Mouse (Mus musculus): ENCODE measurements at regions not wholly inside any gene's neighbourhood (a gene's known extent, or its start where the extent isn't known, plus 50 kb on each side); places are given as distances from the start of the nearest gene placed in this dataset.

DNA sequence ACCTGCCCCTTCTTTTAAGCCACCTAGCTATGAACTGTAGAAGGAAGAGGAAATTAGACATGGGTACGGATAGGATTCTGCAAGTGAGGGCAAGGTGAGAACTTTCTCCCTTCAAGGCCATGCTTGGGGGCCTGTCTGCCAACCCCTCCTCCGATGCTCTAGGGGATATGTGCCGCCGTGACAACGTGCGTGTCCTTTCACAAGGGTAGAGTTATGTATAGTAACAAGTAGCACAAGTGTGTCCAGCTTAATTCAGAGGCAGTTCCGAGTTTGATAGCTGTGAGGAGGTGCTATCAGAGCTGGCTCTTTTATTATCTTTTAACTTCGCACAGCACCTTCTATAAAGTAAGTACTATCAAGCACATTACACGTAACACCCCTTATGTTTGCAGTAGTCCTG, 281.0 kb upstream of the 4931429L15Rik start:
- Histone ChIP-seq H3K27me3 (ENCODE audit: control insufficient read depth, insufficient read depth, insufficient read length) (no peaks in the 10 kb centered on the region), H3ac (ENCODE audit: control insufficient read depth, insufficient read length) (no peak overlapping the region), H3K4me2 (ENCODE audit: low read depth) (no peak overlapping the region), H3K36me3 (ENCODE audit: control insufficient read depth, insufficient read depth) (no peaks in the 10 kb centered on the region), H3K4me3 (no peak overlapping the region), H3K79me2 (ENCODE audit: control insufficient read depth, insufficient read depth) (no peaks in the 10 kb centered on the region)
- TF ChIP-seq CEBPB (IDR thresholded peaks at IDR 0.05; ENCODE audit: insufficient read depth, poor library complexity, severe bottlenecking) (no peak), TCF12 (IDR thresholded peaks at IDR 0.05; ENCODE audit: insufficient read depth, poor library complexity, severe bottlenecking) (no peak), MAX (IDR thresholded peaks at IDR 0.05; ENCODE audit: low read depth) (no peak), TCF3 (IDR thresholded peaks at IDR 0.05; ENCODE audit: insufficient read length, low read depth) (no peak), POLR2AphosphoS2 (IDR thresholded peaks at IDR 0.05; ENCODE audit: insufficient read length, low read depth) (no peak), USF1 (IDR thresholded peaks at IDR 0.05; ENCODE audit: low read depth) (no peak), MYOD1 (IDR thresholded peaks at IDR 0.05; ENCODE audit: control insufficient read depth in 1 of 3, insufficient read length in 2 of 3, low read depth in 2 of 3) (no peak), E2F4 (IDR thresholded peaks at IDR 0.05; ENCODE audit: insufficient read depth) (no peak), REST (IDR thresholded peaks at IDR 0.05; ENCODE audit: insufficient read depth, insufficient read length) (no peak), POLR2A (IDR thresholded peaks at IDR 0.05; ENCODE audit: insufficient read length, low read depth) (no peak), MYOG (IDR thresholded peaks at IDR 0.05; ENCODE audit: control insufficient read depth in 1 of 3, insufficient read depth in 1 of 3, insufficient read length in 2 of 3, low read depth in 2 of 3) (no peak), SRF (IDR thresholded peaks at IDR 0.05; ENCODE audit: control insufficient read depth, insufficient read length, low read depth) (no peak)

DNA sequence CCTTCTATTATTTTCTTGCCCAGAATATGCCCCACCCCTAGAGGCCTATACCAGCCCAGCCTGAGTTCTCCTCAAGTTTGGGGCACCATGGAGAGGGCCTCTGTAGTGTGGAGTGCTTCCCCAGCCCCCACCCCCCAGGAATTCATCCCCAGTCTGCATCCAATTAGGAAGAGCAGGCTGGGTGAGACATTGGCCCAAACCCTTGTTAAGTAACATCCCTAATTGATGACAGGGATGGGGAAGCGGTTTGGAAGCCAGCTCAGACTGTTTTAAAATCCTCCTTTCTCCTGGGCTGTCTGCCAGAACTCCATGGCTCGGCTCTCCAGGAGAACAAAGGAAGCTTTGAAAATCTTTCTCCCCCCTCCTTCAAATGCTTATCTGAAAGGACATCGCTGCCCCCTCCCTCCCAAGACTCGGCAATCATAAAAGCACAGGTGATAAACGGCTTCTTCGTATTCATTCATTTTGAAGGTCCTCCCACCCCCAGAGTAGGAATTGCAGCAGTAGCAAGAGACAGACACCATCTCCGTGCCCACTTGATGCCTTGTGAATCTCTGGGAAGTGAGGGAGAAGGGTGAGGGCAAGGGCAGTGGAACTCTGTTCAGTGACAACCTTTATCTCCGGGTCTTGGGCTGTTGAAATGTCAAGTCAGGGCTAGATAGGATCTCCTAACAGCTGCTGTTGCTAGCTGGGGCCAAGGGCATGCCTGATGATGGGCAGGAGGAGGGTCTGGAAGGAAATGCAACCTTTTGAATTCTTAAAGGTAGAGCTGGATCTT, 280.3 kb upstream of the 4931429L15Rik start:
- H3K4me2 ChIP-seq (ENCODE audit: low read depth) = no peak overlapping the region
- no peaks in the 10 kb centered on the region for H3K79me2 ChIP-seq (ENCODE audit: control insufficient read depth, insufficient read depth)
- TF ChIP-seq TCF12 (IDR thresholded peaks at IDR 0.05; ENCODE audit: insufficient read depth, poor library complexity, severe bottlenecking) (no peak), TCF3 (IDR thresholded peaks at IDR 0.05; ENCODE audit: insufficient read length, low read depth) (no peak), POLR2A (IDR thresholded peaks at IDR 0.05; ENCODE audit: insufficient read length, low read depth) (no peak), SRF (IDR thresholded peaks at IDR 0.05; ENCODE audit: control insufficient read depth, insufficient read length, low read depth) (no peak), MAX (IDR thresholded peaks at IDR 0.05; ENCODE audit: low read depth) (no peak), E2F4 (IDR thresholded peaks at IDR 0.05; ENCODE audit: insufficient read depth) (no peak), USF1 (IDR thresholded peaks at IDR 0.05; ENCODE audit: low read depth) (no peak), MYOD1 (IDR thresholded peaks at IDR 0.05; ENCODE audit: control insufficient read depth in 1 of 3, insufficient read length in 2 of 3, low read depth in 2 of 3) (no peak), REST (IDR thresholded peaks at IDR 0.05; ENCODE audit: insufficient read depth, insufficient read length) (no peak), CEBPB (IDR thresholded peaks at IDR 0.05; ENCODE audit: insufficient read depth, poor library complexity, severe bottlenecking) (no peak)
- no peak overlapping the region for H3ac ChIP-seq (ENCODE audit: control insufficient read depth, insufficient read length)
- H3K27me3 ChIP-seq (ENCODE audit: control insufficient read depth, insufficient read depth, insufficient read length) = no peaks in the 10 kb centered on the region
- no peaks in the 10 kb centered on the region for H3K36me3 ChIP-seq (ENCODE audit: control insufficient read depth, insufficient read depth)
- no peak overlapping the region for H3K4me3 ChIP-seq

DNA sequence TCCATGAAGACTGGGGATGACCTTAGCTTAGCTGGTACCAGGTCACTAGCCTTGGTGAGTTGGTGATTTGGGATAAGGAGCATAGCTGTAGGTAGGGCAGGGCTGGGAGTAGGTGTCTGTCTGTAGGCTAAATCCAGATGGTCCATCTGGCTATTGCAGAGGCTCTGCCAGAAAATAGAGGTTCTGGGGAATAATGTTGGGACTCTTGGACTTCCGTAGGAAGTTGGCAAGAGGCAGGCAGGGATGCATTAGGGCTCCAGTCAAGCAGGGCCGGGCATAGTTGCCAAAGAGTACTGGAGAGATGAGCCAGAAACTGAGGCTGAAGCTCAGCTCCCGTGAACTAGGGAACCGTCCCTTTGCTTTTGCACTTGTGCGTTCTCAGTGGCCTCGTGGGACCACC, 278.7 kb upstream of the 4931429L15Rik start:
- no peaks in the 10 kb centered on the region for H3K79me2 ChIP-seq (ENCODE audit: control insufficient read depth, insufficient read depth)
- no peaks in the 10 kb centered on the region for H3K36me3 ChIP-seq (ENCODE audit: control insufficient read depth, insufficient read depth)
- no peaks in the 10 kb centered on the region for H3K27me3 ChIP-seq (ENCODE audit: control insufficient read depth, insufficient read depth, insufficient read length)
- H3K4me3 ChIP-seq = no peak overlapping the region
- H3K4me2 ChIP-seq (ENCODE audit: low read depth) = no peak overlapping the region
- no peak overlapping the region for H3ac ChIP-seq (ENCODE audit: control insufficient read depth, insufficient read length)
- TF ChIP-seq USF1 (IDR thresholded peaks at IDR 0.05; ENCODE audit: low read depth) (no peak), REST (IDR thresholded peaks at IDR 0.05; ENCODE audit: insufficient read depth, insufficient read length) (no peak), POLR2A (IDR thresholded peaks at IDR 0.05; ENCODE audit: insufficient read length, low read depth) (no peak), CEBPB (IDR thresholded peaks at IDR 0.05; ENCODE audit: insufficient read depth, poor library complexity, severe bottlenecking) (no peak), MYOG (IDR thresholded peaks at IDR 0.05; ENCODE audit: control insufficient read depth in 1 of 3, insufficient read depth in 1 of 3, insufficient read length in 2 of 3, low read depth in 2 of 3) (no peak), MYOD1 (IDR thresholded peaks at IDR 0.05; ENCODE audit: control insufficient read depth in 1 of 3, insufficient read length in 2 of 3, low read depth in 2 of 3) (no peak), TCF3 (IDR thresholded peaks at IDR 0.05; ENCODE audit: insufficient read length, low read depth) (no peak), SRF (IDR thresholded peaks at IDR 0.05; ENCODE audit: control insufficient read depth, insufficient read length, low read depth) (no peak), POLR2AphosphoS2 (IDR thresholded peaks at IDR 0.05; ENCODE audit: insufficient read length, low read depth) (no peak), TCF12 (IDR thresholded peaks at IDR 0.05; ENCODE audit: insufficient read depth, poor library complexity, severe bottlenecking) (no peak), MAX (IDR thresholded peaks at IDR 0.05; ENCODE audit: low read depth) (no peak)

DNA sequence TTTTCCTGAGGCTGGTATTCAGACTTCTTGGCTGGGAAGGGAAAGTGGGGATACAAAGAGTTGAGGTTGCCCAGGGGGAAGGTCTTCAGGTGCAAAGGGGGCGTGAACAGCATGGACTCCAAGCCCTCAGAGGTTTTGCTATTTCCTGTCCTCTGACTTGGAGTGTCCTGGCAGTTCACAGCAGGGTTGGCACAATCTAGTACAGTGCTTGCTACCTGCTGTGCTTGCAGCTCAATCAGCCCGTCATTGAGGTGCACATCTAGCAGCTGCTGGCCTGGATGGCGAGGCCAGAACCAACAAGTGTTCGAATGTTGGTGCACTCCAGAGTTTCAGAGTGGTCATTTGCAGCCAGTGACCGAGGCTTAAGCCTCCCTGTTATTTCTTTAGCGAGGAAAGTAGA, 273.7 kb upstream of the 4931429L15Rik start:
- TF ChIP-seq USF1 (IDR thresholded peaks at IDR 0.05; ENCODE audit: low read depth) (no peak), MYOD1 (IDR thresholded peaks at IDR 0.05; ENCODE audit: control insufficient read depth in 1 of 3, insufficient read length in 2 of 3, low read depth in 2 of 3) (no peak), CEBPB (IDR thresholded peaks at IDR 0.05; ENCODE audit: insufficient read depth, poor library complexity, severe bottlenecking) (no peak), SRF (IDR thresholded peaks at IDR 0.05; ENCODE audit: control insufficient read depth, insufficient read length, low read depth) (no peak), MYOG (IDR thresholded peaks at IDR 0.05; ENCODE audit: control insufficient read depth in 1 of 3, insufficient read depth in 1 of 3, insufficient read length in 2 of 3, low read depth in 2 of 3) (no peak), POLR2AphosphoS2 (IDR thresholded peaks at IDR 0.05; ENCODE audit: insufficient read length, low read depth) (no peak), POLR2A (IDR thresholded peaks at IDR 0.05; ENCODE audit: insufficient read length, low read depth) (no peak), REST (IDR thresholded peaks at IDR 0.05; ENCODE audit: insufficient read depth, insufficient read length) (no peak), E2F4 (IDR thresholded peaks at IDR 0.05; ENCODE audit: insufficient read depth) (no peak), TCF3 (IDR thresholded peaks at IDR 0.05; ENCODE audit: insufficient read length, low read depth) (no peak), TCF12 (IDR thresholded peaks at IDR 0.05; ENCODE audit: insufficient read depth, poor library complexity, severe bottlenecking) (no peak), MAX (IDR thresholded peaks at IDR 0.05; ENCODE audit: low read depth) (no peak)
- Histone ChIP-seq H3K27me3 (ENCODE audit: control insufficient read depth, insufficient read depth, insufficient read length) (no peaks in the 10 kb centered on the region), H3ac (ENCODE audit: control insufficient read depth, insufficient read length) (no peak overlapping the region), H3K4me2 (ENCODE audit: low read depth) (no peak overlapping the region), H3K4me3 (no peak overlapping the region), H3K36me3 (ENCODE audit: control insufficient read depth, insufficient read depth) (no peaks in the 10 kb centered on the region), H3K79me2 (ENCODE audit: control insufficient read depth, insufficient read depth) (no peaks in the 10 kb centered on the region)
